Mouse (Mus musculus): ENCODE results near the gene Klrb1b.
"Not testable (repeated sequence)": the region's sequence is repeated elsewhere in the genome, so short reads cannot be mapped to it uniquely, and the experiment has no call there.

Gene Klrb1b

GRCm38 (mm10) chr6:128798772-128799143 is 27.4 kb downstream of the Klrb1b start:
- DNase-seq: peak; percentile 83 to 84

GRCm38 (mm10) chr6:128797936-128798771 is 28.0 kb downstream of the Klrb1b start:
- DNase-seq: peak; percentile 23 to 49

- DNase-seq: no peak
Observed at GRCm38 (mm10) chr6:128797185-128797905, 28.8 kb downstream of the Klrb1b start.

- DNase-seq: no peak
Observed at GRCm38 (mm10) chr6:128796321-128796955, 29.7 kb downstream of the Klrb1b start.

GRCm38 (mm10) chr6:128793734-128794133 is 32.4 kb downstream of the Klrb1b start:
- no peak for DNase-seq

GRCm38 (mm10) chr6:128790491-128790994 is 35.6 kb downstream of the Klrb1b start:
- not testable (repeated sequence) for DNase-seq

GRCm38 (mm10) chr6:128789115-128789514 is 37.0 kb downstream of the Klrb1b start, which contains the start of gene Klrb1c:
TSS of gene Klrb1c (minus strand) at chr6:128789215.
- DNase-seq: no peak

- no peak for DNase-seq
Observed at GRCm38 (mm10) chr6:128788517-128788916, 37.6 kb downstream of the Klrb1b start.

GRCm38 (mm10) chr6:128786396-128786795 is 39.7 kb downstream of the Klrb1b start:
- DNase-seq: not testable (repeated sequence)

GRCm38 (mm10) chr6:128769481-128770253 is 56.5 kb downstream of the Klrb1b start:
- DNase-seq: no peak

GRCm38 (mm10) chr6:128768047-128768446 is 58.1 kb downstream of the Klrb1b start:
- no peak for DNase-seq

GRCm38 (mm10) chr6:128766486-128767254 is 59.5 kb downstream of the Klrb1b start:
- peak; percentile 45 for DNase-seq

- DNase-seq: no peak
Observed at GRCm38 (mm10) chr6:128765211-128765610, 60.9 kb downstream of the Klrb1b start.

- DNase-seq: no peak
Observed at GRCm38 (mm10) chr6:128764598-128764997, 61.5 kb downstream of the Klrb1b start.

GRCm38 (mm10) chr6:128763736-128764523 is 62.2 kb downstream of the Klrb1b start:
- DNase-seq: peak; percentile 97 to 99

Data from lung, adult 18-20 months (tissue).